Mouse (Mus musculus): ENCODE measurements around the gene Gpr84.

DNA sequence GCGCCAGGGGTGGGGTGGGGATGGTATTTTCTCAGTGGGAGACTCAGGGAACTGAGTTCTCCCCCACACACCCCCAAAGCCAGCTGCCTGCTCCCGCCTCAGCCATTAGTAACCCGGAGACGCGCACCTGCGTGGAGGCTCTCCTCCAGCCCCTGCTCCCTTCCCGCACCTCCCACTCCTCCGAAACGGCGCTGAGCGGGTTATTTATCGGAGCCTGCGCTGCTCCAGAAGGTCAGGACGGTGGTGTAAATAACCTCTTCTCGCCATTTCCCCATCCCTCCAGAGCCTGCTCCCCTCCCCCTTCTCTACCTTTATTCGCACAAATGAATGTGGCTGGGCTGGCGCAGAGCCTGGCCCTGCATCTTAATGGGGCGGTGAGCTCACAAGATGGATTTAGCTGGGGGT, 10.3 kb downstream of the Gpr84 start:
- TF ChIP-seq CTCF (IDR thresholded peaks at IDR 0.05; ENCODE audit: control insufficient read depth, insufficient read depth, insufficient replicate concordance, low read depth, low read length) (no peak), POLR2A (IDR thresholded peaks at IDR 0.05; ENCODE audit: control insufficient read depth, low read depth, low read length) (no peak)
